Mouse (Mus musculus) T-cell, adult 66 days (primary cell): ENCODE measurements around the gene Polr2a. TPM values are rescaled to one million over a fixed set of nuclear protein-coding genes. Genes with fewer than 3 reads are reported as not detected.

Source experiments
- total RNA-seq, 2 experiments: library from RNA; stranded (reverse); gene quantifications; 3 replicates in 1 of 2; 4 replicates in 1 of 2; pipeline ENCODE4 v1.2.4; 2023

The Polr2a gene
- 100 to 1,000 TPM; 156 to 172 TPM for total RNA-seq

DNA sequence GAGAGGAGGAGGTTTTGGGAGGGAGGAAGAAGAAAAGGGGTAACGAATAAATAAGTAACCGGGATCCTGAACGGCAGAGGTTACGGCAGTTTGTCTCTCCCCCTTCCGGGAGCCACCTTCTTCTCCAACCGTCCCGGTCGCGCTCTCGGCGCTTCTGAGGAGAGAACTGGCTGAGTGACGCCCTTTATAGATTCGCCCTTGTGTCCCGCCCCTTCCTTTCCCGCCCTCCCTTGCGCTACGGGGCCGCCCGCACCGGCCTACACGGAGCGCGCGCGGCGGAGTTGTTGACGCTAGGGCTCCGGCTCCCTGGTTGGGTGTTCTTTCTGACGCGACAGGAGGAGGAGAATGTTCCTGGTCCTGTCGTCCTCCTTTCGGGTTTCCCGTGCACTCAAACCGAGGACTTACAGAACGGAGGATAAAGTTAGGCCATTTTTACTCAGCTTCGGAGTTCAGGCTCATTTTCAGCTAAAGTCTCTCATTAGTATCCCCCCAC, at the start of gene Polr2a:
Gene Polr2a (minus strand): TSS at position 160 of the 493 bp plus-strand sequence.

DNA sequence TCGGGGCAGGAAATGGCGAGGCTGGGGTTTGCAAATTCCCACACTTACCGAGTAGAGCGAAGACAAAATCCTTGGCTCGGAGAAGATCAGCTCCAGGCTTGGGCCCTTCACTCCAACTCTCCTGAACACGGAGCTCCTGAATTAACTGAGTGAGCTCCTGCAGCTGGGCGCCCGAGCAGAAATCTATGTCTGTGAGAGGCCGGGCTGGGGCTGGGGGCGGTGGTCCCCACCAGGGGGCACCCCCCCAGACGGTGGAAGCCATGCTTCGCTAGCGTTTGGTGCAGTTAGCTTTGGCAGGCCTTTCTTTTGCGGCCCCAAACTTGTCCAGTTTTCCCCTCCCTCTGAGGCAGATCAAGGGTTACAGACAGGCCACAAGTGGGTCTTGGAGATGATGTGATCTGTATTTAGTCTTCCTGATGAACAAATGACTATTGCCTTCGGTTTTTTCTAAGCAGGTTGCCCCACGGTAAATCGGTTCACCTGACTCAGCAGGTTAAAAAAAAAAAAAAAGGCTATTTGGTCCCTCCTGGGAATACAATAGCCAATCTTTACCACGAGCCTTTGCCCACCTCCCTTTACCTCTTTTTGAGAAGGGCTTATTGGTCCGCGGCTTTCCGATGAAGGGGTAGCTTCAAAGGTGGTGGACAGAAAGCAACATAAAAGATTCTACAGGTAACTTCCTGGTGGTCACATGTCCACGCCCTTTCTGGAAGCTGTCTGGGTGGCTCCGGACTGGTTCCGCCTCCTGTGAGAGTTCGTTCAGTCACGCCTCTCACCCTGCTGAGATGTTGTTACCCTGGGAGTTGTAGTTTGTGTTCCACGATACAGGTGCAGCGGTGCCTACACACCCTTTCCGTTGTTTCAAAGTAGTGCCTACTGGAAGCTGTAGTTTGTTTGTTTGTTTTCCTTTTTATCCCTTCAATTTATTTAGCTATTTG, 46.8 kb upstream of the Polr2a start, which contains the start of gene Tmem102:
Gene Tmem102 (minus strand): TSS at position 653 of the 938 bp plus-strand sequence.

DNA sequence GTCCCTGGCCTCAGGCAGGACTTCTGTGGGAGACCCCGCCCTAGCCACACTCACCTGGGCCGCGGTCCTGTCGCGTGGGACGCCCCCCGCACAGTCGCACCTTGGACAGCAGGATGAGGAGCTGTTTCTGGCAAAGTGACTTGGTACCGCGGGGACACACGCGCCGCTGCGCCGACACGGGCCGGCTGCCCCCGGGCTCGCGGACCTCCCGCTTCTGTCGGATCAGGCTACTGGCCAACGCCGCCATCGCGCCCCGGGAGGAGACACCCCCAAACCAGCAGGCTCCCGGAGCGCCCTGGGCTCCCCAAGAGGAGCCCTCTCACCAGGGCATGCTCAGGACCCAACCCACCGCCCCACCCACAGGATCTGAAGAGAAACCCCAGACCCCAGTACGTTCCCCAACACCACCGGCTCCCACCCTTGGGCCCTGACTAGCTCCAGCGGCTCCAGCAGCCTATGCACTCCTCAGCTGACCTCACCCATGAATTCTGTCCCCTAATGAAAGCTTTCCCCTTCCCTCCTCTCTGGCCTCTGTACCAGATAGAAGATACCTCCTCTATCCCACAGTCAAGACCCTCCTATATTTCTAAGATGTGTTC, 43.0 kb upstream of the Polr2a start, which contains the start of gene Fgf11:
Gene Fgf11 (minus strand): TSS at position 479 of the 599 bp plus-strand sequence.

DNA sequence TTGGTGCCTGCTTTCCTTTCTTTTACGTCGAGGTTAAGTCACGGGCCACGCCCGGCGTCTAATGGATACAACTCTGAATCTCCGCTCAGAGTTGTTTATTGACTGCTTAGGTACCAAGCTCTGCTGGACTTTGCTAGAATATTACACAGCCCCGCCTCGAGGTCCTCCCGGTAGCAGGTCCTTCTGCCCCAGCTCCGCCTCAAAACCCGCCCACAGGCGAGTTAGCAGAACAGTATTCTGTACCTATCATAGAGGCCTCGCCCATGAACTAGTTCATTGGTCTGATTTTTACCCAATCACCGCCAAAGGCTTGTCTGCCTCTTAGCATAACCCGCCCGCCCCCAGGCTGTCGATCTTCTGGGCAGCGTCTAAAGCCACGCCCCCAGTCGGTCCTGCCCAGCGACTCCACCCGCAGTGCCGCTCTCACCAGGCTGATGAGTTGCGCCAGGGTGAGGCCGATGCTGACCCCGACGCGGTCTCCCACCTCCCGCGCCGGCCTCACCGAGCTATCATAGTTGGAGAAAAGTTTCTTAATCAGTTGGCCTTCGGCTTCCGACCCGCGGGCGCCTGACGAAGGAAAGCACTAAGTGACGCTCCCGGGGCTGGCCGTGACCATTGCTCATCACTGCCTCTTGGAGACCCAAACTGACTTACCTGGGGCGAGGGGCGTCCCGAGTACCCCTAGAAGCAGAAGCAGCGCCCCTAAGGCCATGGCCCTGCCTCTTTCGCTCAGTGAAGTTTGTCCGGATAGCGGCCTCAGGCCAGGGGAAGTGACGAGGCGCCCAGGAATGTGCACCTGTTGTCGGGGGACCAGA, 36.9 kb upstream of the Polr2a start, which contains the start of gene Chrnb1:
Gene Chrnb1 (minus strand): TSS at position 776 of the 815 bp plus-strand sequence.

DNA sequence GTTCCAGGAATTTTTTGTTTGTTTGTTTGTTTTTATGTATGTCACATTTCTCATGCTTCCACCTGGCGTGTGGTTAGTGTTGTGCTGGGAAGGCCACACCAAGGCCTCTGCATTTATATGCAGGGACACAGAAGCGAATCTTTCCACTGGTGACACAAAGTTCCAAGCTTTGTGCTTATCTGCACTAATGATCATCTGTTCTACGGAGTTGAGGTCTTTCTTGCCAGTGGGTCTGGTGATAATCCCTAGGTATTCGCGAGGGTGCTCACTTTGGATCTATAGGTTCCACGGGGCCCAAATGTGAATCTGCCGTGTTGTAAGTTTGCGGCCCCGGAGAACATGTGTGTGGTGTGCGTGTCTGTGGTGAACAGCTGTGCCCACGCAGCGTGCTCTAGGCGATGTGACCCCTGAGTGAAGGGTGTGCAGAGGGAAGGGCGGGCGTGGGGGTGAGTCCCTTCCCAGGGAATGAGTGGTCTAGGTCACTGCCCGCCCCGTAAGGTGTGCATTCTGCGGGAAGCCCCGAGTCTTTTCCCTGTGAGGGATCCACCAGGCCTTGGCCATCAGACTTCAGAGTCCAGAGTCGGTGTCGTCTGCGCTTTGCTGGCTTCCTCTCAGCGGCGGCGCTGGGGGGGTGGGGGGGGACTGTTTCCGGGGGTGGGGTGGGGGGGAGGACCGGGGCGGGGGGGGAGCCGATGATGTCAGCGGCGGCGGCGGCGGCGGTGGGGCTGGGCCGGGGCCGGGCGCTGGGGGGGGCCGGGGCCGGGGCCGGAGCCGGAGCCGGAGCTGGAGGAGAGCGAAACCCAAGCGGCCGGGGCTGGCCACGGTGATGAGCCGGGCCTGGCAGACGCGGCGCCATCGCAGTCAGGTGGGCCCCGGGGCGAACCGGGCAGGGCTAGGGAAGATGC, 7.0 kb upstream of the Polr2a start, which contains the start of gene Zbtb4:
Gene Zbtb4 (plus strand): TSS at position 692 of the 905 bp plus-strand sequence.

DNA sequence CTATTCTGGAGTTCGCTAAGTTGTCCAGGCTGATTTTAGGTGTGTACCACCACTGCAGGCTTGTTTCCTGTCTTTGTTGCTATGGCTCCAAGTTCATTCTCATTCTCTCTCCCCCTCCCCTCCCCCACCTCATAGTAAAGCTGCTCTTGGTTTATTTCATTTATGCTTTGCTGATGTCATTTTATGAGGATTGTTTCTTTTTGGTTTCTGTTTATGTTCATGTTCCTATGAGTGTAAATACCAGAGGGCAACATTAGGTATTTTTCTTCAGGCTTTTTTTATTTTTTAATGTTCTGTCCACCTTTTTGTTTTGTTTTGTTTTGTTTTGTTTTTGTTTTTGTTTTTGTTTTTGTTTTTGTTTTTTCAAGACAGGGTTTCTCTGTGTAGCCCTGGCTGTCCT, 3.4 kb upstream of the Polr2a start, which contains the start of gene Slc35g3:
Gene Slc35g3 (minus strand): TSS at position 101 of the 400 bp plus-strand sequence.

DNA sequence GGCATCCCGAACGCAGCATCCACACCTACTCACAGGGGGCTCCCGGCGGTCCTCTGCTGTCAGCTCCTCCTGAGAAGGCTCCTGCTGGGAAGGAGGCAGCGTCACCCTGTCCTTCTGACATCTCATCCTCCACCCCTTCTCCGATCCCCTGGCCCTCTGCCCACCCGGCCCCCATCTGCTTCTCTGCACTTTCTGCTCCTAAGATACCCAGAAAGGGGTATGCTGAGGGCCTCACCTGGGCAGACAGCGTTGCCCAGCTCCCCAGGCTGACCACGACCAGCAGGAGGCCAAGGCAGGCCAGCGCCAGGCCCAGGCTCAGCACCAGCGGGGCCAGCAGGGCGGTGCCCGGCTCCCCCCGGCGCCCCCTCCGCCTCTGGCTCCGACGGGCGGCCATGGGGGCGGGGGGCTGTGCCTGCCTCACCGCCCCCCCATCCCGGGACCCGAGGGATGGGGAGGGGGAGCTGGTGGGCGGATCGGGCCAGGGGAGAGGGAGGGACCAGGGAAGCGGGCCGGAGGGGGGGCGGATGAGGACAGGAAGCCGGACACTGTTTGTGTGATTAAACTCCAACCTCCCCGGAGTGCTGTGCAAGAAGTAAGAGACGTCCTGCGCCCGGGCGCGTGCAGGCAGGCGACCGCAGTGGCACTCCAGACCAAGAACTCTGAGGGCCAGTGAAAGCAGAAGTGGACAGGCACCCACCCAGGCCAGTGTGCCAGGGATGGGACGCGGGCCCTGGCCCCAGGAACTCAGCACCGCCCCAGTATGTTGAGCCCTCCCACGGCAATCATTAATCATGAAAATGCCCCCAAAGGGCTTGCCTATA, 62.9 kb downstream of the Polr2a start, which contains the start of the genes Tnfsf12 and Tnfsfm13:
Gene Tnfsf12 (minus strand): TSS at position 489 of the 821 bp plus-strand sequence.
Gene Tnfsfm13 (minus strand): TSS at position 738 of the 821 bp plus-strand sequence.

DNA sequence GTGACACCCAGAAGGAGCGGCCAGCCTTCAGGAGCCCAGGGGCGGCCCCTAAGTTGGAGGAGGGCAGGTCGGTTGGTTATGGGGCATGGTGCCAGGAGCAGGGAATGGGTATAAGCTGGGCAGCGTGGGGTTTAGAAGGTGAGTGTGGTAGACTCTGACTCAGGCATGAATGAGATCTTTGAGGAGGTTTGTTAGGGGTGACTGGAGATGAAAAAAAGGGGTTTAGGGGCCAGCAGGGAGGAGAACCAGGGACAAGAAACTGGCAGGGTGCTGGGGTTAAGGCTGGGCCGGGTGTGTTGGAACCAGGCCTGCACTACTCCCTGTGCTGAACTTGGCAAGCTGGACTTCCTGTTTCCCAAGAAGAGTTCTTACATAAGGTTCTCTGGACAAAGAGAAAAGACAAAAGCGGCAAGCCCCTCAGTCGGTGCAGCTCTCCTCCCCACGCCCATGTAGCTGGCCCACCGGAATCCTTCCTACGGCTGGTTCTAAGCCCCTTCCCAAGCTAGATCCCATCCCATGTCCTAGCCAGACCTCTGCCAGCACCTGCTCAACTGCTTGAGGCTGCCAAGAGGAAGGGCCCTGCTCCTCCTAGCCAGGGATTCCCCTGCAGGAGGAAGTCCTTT, 72.8 kb downstream of the Polr2a start, which contains the start of gene Tnfsf13:
Gene Tnfsf13 (minus strand): TSS at position 259 of the 623 bp plus-strand sequence.

Other genes with a start within 250 kb of the Polr2a start
- under 1 TPM; 0.03 TPM for gene Dnah2, start 209.5 kb downstream of the Polr2a start, total RNA-seq
- 1 to 10 TPM in 1 of 2 experiments, under 1 TPM in 1; 0.86 to 1.5 TPM for gene Efnb3, start 198.4 kb downstream of the Polr2a start, total RNA-seq
- 10 to 100 TPM; 16.2 TPM for gene Wrap53, start 178.4 kb downstream of the Polr2a start, total RNA-seq
- 100 to 1,000 TPM; 146 to 161 TPM for gene Trp53, start 178.3 kb downstream of the Polr2a start, total RNA-seq
- 1 to 10 TPM; 1.3 to 3.2 TPM for gene Atp1b2, start 152.7 kb downstream of the Polr2a start, total RNA-seq
- not detected for gene Shbg, start 140.7 kb downstream of the Polr2a start, total RNA-seq
- gene Sat2, start 136.6 kb downstream of the Polr2a start, total RNA-seq: not detected
- gene Fxr2, start 125.6 kb downstream of the Polr2a start, total RNA-seq: 10 to 100 TPM; 77.7 to 93.7 TPM
- gene Sox15, start 103.3 kb downstream of the Polr2a start, total RNA-seq: under 1 TPM; 0.71 to 0.90 TPM
- gene Mpdu1, start 96.0 kb downstream of the Polr2a start, total RNA-seq: 10 to 100 TPM; 69.8 to 73.0 TPM
- 10 to 100 TPM; 13.1 to 17.2 TPM for gene Cd68, start 92.5 kb downstream of the Polr2a start, total RNA-seq
- gene Eif4a1, start 86.2 kb downstream of the Polr2a start, total RNA-seq: 100 to 1,000 TPM; 875 to 923 TPM
- gene Senp3, start 76.6 kb downstream of the Polr2a start, total RNA-seq: 100 to 1,000 TPM in 1 of 2 experiments, 10 to 100 TPM in 1; 99.8 to 112 TPM
- gene Tnfsf13, start 72.9 kb downstream of the Polr2a start, total RNA-seq: not detected
- 1 to 10 TPM in 1 of 2 experiments, under 1 TPM in 1; 0.47 to 1.3 TPM for gene Tnfsf12, start 62.8 kb downstream of the Polr2a start, total RNA-seq
- gene Tnfsfm13, start 62.5 kb downstream of the Polr2a start, total RNA-seq: under 1 TPM in 1 of 2 experiments, not detected in 1; 0.36 TPM
- gene Slc35g3, start 3.3 kb upstream of the Polr2a start, total RNA-seq: not detected
- gene Zbtb4, start 7.3 kb upstream of the Polr2a start, total RNA-seq: 10 to 100 TPM; 46.9 to 48.0 TPM
- gene Chrnb1, start 37.3 kb upstream of the Polr2a start, total RNA-seq: 1 to 10 TPM; 3.7 to 4.6 TPM
- not detected for gene Fgf11, start 43.2 kb upstream of the Polr2a start, total RNA-seq
- not detected for gene Tmem102, start 47.0 kb upstream of the Polr2a start, total RNA-seq
- not detected for gene Gm39566, start 56.7 kb upstream of the Polr2a start, total RNA-seq
- gene Spem2, start 59.8 kb upstream of the Polr2a start, total RNA-seq: not detected
- gene Spem1, start 63.5 kb upstream of the Polr2a start, total RNA-seq: not detected
- 1 to 10 TPM in 1 of 2 experiments, under 1 TPM in 1; 0.95 to 1.3 TPM for gene Nlgn2, start 79.1 kb upstream of the Polr2a start, total RNA-seq
- gene Tmem256, start 79.9 kb upstream of the Polr2a start, total RNA-seq: 10 to 100 TPM; 18.6 to 19.6 TPM
- 10 to 100 TPM; 13.7 to 17.8 TPM for gene Plscr3, start 87.7 kb upstream of the Polr2a start, total RNA-seq
- not detected for gene Tnk1, start 100.1 kb upstream of the Polr2a start, total RNA-seq
- gene Tmem95, start 119.4 kb upstream of the Polr2a start, total RNA-seq: not detected
- 1 to 10 TPM; 1.5 to 2.1 TPM for gene Kctd11, start 122.8 kb upstream of the Polr2a start, total RNA-seq
- gene Acap1, start 136.9 kb upstream of the Polr2a start, total RNA-seq: 100 to 1,000 TPM; 462 TPM
- 1 to 10 TPM; 3.5 to 3.6 TPM for gene 2810408A11Rik, start 142.3 kb upstream of the Polr2a start, total RNA-seq
- 10 to 100 TPM; 64.4 to 66.0 TPM for gene Neurl4, start 142.4 kb upstream of the Polr2a start, total RNA-seq
- gene Gps2, start 155.3 kb upstream of the Polr2a start, total RNA-seq: 100 to 1,000 TPM; 132 to 133 TPM
- gene Eif5a, start 163.3 kb upstream of the Polr2a start, total RNA-seq: 100 to 1,000 TPM; 389 to 417 TPM
- not detected for gene Ybx2, start 177.2 kb upstream of the Polr2a start, total RNA-seq
- not detected for gene Slc2a4, start 189.6 kb upstream of the Polr2a start, total RNA-seq
- not detected for gene Cldn7, start 206.1 kb upstream of the Polr2a start, total RNA-seq
- gene Ctdnep1, start 222.5 kb upstream of the Polr2a start, total RNA-seq: 100 to 1,000 TPM; 113 to 123 TPM
- gene Elp5, start 223.9 kb upstream of the Polr2a start, total RNA-seq: 10 to 100 TPM; 36.1 to 48.5 TPM
- gene Gabarap, start 232.5 kb upstream of the Polr2a start, total RNA-seq: 100 to 1,000 TPM; 182 to 187 TPM
- gene Phf23, start 237.1 kb upstream of the Polr2a start, total RNA-seq: 10 to 100 TPM; 64.4 to 67.2 TPM
- 10 to 100 TPM; 40.8 to 42.1 TPM for gene Dvl2, start 242.0 kb upstream of the Polr2a start, total RNA-seq